Mouse (Mus musculus): ENCODE results near the gene Gm10272.
"Not testable (repeated sequence)": the region's sequence is repeated elsewhere in the genome, so short reads cannot be mapped to it uniquely, and the experiment has no call there.

The Gm10272 gene

DNA sequence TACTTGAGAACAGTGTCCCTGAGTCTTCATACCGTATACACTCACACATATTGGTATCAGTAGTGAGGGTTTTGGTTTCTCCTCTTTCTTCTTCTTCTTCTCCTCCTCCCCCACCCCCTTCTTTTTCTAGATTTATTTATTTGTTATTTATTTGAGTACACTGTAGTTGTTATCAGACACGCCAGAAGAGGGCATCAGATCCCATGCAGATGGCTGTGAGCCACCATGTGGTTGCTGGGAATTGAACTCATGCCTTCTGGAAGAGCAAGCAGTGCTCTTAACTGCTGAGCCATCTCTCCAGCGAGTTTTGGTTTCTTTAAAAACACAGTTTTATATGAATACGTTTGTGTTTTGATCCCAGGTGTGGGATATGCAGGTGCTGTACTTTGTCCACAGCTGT is 21.9 kb downstream of the Gm10272 start:
- no peak for DNase-seq (ENCODE audit: low spot score in 2 of 2)

DNA sequence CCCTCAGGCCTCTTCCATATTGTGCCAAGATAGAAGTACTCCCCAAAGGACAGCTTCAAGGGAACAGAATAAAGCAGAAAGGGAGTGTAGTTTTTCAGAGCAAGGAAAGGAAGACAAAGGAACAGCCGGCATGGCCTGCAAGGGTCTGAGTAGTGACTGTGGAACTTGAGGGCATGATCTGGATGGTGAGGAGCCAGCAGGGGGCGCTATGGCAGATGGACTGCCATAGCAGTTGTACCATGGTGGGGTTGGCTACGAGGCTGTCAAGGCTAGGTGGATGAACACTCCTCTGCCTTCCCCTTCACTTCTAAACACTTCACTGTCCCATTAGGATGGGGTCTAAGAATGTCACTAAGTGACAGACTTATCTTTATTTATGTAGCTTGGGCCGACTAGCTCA is 22.8 kb downstream of the Gm10272 start:
- DNase-seq (ENCODE audit: low spot score in 2 of 2), result no peak

DNA sequence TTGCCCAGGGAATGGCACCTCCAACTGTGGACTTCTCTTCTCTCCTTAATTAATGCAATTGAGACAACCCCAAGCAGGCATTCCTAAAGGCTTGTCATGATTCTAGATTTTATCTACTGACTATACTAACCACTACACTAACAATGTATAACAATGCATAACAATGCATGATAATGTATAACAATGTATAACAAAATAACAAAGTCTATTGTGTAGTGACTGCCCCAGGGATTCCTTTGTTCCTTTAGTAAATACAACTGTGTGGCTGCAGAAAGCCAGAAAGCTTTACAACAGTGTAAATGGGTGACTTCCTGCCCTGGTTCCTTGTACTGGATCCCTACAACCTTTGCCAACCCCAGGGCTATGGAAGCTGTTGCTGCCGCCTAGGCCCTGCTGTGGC is 29.5 kb downstream of the Gm10272 start:
- DNase-seq (ENCODE audit: low spot score in 2 of 2), result no peak

DNA sequence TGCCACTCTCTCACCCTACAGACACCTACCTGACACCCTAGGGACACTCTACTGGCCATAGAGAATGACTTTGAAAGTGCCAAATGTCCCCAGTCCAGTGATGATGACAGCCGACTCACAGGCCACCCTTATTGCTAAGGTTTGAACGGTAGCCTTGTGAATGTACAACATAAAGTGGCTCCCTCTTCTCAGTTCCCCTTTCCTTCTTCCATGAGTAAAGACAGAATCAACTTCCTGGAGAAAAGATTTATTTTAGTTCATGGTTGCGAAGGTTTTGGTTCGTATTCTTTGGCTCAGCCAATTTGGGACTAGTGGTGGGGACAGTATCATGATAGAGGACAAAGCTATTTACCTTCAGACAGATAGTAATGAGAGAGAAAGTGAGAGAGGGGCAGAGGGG is 32.5 kb downstream of the Gm10272 start:
- DNase-seq (ENCODE audit: low spot score in 2 of 2), result no peak

DNA sequence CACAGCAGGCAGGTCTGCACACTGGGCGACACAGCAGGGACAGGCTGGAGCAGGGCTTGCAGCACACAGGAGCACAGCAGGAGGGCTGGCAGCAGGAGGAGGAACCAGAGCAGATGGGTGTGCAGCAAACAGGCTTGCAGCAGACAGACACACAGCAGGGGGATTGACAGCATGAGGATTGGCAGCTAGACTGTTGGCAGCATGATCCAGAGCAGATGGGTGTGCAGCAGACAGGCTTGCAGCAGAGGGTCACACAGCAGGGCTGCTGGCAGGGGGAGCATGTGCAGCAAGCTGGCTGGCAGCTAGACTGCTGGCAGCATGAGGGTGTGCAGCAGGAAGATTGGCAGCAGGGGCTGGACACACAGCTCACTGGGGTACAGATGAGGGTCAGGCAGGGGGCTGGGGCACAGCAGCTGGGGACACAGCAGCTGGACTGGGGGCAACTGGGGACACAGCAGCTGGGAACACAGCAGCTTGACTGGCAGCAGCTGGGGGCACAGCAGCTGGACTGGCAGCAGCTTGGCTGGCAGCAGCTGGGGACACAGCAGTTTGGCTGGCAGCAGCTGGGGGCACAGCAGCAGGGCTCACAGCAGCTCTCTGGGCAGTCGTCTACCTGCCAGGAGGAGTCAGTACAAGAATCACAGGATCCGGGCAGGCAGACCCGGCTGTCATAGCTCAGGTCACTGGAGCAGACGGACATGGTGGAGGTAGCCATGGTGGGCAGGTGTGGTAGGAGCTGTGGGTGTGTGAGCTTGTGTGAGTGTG is 35.7 kb downstream of the Gm10272 start, which contains the start of gene Gm18596:
Gene Gm18596 (minus strand): TSS at position 715 of the 765 bp plus-strand sequence.
- DNase-seq (ENCODE audit: low spot score in 2 of 2), result not testable (repeated sequence)

DNA sequence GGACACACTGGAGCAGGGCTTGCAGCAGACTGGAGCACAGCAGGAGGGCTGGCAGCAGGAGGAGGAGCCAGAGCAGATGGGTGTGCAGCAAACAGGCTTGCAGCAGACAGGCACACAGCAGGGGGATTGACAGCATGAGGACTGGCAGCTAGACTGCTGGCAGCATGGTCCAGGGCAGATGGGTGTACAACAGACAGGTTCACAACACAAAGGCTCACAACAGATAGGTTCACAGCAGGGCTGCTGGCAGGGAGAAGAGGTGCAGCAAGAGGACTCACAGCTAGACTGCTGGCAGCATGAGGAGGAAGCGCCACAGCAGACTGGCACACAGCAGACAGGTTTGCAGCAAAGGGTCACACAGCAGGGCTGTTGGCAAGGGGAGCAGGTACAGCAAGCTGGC is 44.3 kb downstream of the Gm10272 start:
- DNase-seq (ENCODE audit: low spot score in 2 of 2), result not testable (repeated sequence)

DNA sequence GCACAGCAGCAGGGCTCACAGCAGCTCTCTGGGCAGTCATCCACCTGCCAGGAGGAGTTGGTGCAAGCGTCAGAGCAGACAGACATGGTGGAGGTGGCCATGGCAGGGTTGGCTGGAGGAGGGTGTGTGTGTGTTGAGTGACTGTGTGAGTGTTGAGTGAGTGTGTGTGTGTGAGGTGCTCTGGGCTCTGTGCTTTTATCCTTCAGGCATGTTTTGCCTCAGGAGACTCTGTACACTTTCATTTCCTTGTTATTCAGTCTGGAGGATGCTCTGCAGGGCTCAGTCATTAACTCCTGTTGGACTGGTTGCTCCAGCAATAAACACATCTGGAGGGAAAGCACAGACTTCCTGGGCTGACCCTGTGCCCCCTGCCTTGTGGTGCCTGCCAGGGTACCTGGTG is 44.8 kb downstream of the Gm10272 start, which contains the start of gene Gm9736:
Gene Gm9736 (minus strand): TSS at position 101 of the 400 bp plus-strand sequence.
- DNase-seq (ENCODE audit: low spot score in 2 of 2), result not testable (repeated sequence)

DNA sequence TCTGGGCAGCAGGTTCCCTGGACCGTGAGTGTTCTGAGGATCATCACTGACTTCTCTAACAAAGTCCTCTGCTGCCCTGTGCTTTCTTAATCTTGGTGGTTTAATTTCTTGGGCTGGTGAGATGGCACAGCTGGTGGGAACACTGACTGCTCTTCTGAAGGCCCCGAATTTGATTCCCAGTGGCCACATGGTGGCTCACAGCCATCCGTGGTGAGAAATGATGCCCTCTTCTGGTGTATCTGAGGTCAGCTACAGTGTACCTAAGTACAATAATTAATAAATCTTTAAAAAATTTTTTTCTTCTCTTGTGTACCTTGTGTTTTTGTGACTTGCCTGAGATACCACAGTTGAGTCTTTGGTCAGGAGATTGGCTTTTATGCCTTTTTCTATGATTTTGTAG is 45.9 kb downstream of the Gm10272 start:
- not testable (repeated sequence) for DNase-seq (ENCODE audit: low spot score in 2 of 2)

DNA sequence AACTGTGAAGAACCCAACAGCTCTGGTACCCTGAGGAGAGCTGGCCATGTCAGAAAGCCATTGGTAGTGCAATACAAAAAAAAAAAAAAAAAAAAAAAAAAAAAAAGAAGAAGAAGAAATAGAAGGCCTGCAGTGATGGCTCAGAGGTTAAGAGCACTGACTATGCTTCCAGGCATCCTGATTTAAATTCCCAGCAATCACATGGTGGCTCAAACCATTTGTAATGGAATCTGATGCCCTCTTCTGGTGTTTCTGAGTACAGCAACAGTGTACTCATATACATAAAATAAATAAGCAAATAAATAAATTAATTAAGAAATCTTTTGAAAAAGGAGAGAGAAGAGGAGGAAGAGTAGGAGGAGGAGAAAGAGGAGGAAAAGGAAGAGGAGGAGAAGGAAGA is 47.0 kb downstream of the Gm10272 start:
- DNase-seq (ENCODE audit: low spot score in 2 of 2), result no peak

Measured in frontal cortex, postnatal 14 days (tissue).